Mouse (Mus musculus): ENCODE data around the gene Kctd17.

DNA sequence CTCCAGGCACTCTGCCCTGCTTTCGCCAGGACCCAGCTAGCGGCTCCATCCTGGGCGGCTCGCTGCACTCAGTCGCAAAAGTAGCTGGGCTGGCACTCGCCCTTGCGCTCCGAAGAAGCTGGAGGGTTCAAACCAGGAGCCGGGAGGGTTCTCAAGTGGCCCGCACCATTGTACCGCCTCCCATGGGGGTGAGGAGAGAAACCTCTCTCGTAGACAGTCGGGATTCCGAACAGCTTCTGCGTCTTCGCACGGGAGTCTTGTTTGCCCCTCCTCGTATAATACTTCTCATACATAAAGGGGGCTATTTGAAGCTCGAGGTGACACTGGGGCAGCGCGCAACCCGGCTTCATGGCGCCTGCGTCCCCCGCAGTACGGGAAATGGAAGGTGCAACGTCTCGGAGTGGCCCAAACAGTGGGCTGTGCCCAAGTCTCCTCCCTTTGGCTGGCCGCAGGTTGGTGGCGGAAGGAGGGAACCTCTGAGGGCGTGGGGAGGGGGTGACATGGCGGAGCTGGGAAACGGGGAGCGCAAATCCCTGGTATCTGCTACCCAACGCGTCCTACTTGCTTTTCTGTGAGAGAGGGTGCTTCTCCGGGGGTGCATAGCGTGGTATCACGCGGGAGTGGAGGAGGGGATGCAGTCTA lies 21.9 kb upstream of the Kctd17 start, which contains the start of gene Mpst:
- TF ChIP-seq GATA1 (IDR thresholded peaks at IDR 0.05; ENCODE audit: borderline replicate concordance, low read length) = no peak
- TF ChIP-seq FLI1 (IDR thresholded peaks at IDR 0.05; ENCODE audit: low read length) = no peak

All from megakaryocyte, embryonic 14.5 days (primary cell).